Mouse (Mus musculus): ENCODE measurements at regions not wholly inside any gene's neighbourhood (a gene's known extent, or its start where the extent isn't known, plus 50 kb on each side); places are given as distances from the start of the nearest gene placed in this dataset.

- DNase-seq (ENCODE audit: low read depth, low spot score) = peak; percentile 80
Observed at GRCm38 (mm10) chr17:84028157-84028970, 159.4 kb downstream of the Zfp36l2 start.

- peak; percentile 60 for DNase-seq (ENCODE audit: low read depth, low spot score)
Observed at GRCm38 (mm10) chr17:84027275-84027674, 160.5 kb downstream of the Zfp36l2 start.

GRCm38 (mm10) chr17:84026110-84026509, 161.6 kb downstream of the Zfp36l2 start:
- DNase-seq (ENCODE audit: low read depth, low spot score) = peak; percentile 43

- no peak for DNase-seq (ENCODE audit: low read depth, low spot score)
Observed at GRCm38 (mm10) chr17:84022358-84022757, 165.4 kb downstream of the Zfp36l2 start.

DNA sequence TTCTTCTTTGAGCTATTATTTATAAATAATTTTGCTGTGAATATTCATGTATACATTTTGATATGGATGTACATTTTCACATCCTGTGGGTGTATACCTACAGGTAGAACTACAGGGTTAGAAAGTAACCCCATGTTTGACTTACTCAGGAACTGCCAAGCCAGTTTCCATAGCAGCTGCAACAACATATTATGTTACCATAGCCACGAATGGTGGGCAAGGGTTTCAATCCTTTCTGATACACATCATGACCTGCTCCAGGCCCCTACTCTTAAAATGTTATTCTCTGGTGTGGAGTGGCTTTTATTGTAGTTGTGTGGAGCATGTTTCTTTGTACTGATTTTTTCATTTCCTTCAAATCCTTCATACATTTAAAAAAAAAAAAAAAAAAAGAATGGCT, 168.9 kb downstream of the Zfp36l2 start:
- DNase-seq (ENCODE audit: low read depth, low spot score) = no peak

- no peak for DNase-seq (ENCODE audit: low read depth, low spot score)
Observed at GRCm38 (mm10) chr17:84017891-84018290, 169.9 kb downstream of the Zfp36l2 start.

DNA sequence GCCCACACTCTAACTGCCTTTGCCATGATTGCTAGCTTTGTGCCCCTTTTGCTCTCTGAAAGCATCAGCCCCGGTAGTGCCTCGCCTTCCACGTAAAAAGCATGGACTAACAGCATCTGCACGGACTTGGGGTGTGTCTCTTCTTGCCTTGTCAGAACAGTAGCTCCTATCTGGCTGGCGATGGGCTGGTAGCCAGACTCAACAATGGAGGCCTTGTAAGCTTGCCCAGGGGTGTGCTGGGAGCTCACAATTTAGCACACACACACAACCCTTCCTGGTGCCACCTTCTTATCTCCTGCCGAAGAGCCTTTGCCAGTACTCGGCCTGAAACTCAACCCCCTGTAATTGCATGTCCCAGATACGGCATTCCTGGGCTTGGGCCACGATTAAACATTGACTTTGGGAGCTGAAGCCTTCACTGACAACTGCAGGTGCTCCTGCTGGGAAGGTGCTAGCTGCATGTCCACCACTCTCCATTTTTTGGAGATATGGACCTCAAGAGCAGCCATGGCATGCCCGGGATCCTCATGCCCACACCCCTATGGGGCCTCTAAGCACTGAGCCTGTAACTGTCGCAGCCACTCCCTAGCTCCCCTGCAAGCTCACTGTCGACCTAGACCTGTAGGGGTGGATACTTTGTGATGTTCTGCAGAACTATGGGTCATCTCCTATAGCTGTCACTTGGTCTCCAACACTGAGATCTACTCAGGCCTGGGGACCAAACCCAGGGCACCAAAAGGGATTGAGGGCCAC, 166.7 kb upstream of the Haao start:
- no peak for DNase-seq (ENCODE audit: low read depth, low spot score)

DNA sequence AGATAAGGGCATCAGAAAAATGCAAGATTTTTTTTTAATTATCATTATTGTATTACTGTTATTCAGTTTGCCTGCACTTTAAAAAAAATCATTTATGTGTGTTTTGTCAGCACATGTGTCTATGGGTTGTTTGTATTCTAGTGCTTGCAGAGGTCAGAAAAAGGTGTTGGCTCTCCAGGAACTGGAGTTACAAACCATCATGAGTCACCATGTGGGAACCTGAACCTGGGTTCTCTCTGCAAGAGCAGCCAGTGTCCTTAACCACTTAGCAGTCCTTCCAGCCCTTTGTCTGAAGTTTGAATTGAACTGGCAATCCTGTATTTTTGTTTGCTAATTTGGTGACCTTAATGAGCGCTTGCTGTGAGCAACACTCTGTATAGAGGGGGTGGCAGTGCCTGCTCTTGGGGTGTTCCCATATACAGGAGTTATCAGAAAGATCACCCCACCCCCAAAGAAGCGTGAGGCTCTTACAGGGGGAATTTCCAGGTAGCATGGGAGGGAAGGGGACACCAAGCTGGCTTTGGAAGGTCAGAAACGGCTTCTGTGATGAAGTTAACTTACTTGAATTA, 162.8 kb upstream of the Haao start:
- no peak for DNase-seq (ENCODE audit: low read depth, low spot score)

- no peak for DNase-seq (ENCODE audit: low read depth, low spot score)
Observed at GRCm38 (mm10) chr17:84009966-84010365, 162.2 kb upstream of the Haao start.

GRCm38 (mm10) chr17:84009194-84009593, 161.4 kb upstream of the Haao start:
- DNase-seq (ENCODE audit: low read depth, low spot score) = no peak

GRCm38 (mm10) chr17:84008682-84009052, 160.9 kb upstream of the Haao start:
- no peak for DNase-seq (ENCODE audit: low read depth, low spot score)

DNA sequence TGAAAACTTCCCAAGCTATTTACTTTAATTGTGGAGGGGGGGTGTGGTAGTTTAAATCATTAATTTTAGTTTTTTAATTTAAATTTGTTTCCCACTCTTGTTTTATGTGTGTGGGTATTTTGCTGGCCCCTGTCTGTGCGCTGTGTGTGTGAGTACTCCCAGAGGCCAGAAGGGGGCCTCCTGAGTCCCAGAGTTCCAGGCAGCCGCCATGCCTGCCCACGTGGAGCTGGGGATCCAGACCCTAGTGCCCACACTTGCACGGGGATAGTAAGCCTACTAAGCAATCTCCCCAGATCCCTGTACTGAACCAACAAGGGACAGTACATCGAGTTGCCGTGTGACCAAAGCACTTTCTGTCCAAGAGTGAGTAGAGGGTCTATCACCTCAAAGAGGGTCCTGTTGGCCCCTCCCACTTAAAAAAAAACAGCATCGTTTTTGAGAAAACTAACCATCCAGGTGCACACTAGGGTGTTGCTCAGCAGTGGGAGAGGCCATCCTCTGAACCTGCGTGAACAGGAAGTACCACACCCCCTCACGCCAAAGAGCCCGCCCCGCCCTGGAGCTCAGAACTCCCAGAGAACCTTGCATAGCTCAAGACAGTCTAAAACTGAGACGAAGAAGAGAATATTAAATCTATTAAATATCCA, 160.4 kb upstream of the Haao start:
- DNase-seq (ENCODE audit: low read depth, low spot score) = peak; percentile 66

DNA sequence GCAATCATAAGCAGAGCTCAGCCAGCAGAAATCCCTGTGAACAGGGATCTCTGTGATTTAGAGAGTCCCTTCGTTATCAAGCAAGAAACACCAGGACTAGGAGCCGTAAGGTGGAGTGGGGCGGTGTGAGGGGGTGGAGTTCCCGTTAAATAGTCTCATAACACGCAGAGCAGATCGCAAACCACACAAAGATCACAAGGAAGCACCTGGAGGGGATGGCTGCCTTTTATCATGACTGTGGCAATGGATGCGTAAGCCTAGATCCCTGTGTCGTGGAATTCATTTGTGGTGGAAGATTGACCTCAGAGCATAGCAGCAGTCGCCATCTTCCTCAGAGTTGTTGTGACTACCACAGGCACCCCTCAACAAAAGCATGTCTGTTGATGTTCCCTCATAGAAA, 159.0 kb upstream of the Haao start:
- no peak for DNase-seq (ENCODE audit: low read depth, low spot score)

DNA sequence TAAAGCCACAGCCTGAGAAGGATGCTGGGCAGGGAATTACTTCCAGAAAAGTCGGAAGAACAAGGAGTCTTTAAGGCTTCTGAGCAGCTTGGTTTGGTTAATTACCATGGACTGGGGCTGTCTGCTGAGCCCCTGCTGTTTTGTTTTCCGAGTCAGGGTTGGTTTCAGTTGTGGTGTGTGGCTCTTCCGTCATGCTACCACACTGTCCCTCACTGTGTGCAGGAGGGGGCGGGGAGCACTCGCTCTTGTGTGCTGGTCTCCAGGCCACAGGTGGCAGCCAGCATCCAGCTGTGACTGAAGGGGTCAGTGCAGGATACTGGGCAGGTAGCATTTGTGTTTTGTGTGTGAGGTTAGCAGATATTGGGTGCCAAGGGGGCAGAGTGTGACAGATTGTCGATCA, 156.5 kb upstream of the Haao start:
- DNase-seq (ENCODE audit: low read depth, low spot score) = no peak

DNA sequence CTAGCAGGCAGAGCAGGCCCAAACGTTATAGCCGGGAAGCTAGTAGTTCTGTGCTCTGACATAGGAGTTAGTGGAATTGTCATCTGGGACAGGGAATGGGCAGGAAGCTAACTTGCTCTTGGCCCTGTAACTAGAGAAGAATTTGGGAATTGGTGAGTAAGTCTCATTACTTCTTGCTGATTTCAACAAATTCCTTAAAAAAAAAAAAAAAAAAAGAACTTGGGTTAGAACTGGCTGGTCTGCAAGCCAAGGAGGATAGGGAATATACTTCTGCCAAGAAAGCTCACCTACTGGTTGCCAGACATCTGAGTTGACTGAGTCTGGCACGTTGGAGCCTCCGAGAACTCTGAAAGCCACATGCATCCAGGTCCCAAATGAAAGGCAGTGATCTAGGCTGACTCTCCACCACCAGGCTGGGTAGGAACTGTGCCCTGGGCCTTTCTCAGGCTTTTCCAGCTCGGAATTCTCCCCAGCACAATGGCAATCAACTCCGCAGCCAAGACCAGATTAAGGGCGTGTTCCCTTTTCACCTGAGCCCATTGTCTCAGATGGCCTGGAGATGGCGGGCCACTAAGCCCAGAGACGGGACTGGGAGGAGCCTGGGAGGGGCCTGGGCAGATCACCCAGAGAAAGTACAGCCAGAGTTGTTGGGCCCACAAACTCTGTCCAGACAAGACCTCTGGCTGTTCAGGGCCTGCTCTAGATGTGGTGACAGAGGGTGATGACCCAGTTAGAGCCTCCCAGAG, 155.9 kb upstream of the Haao start:
- DNase-seq (ENCODE audit: low read depth, low spot score) = peak; percentile 86

GRCm38 (mm10) chr17:84002939-84003338, 155.2 kb upstream of the Haao start:
- DNase-seq (ENCODE audit: low read depth, low spot score) = no peak

DNA sequence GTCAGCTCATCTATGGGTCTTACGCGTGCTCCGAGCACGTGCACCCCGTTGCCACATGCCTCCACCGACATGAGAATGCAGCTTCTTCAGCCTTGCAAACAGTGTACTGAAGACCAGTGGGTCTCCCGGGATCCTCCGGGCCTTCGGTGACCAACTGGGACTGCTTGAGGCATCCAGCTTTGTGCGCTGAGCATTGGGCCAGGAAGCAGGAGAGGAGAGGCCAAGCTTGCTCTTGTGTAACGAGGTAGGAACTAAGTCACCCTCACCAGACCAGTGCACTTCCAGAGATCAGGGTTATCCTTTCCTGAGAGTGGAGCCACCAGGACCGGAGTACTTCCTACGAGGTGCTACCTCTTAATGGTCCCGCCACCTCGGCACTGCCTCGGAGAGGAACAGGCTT, 154.6 kb upstream of the Haao start:
- DNase-seq (ENCODE audit: low read depth, low spot score) = no peak

DNA sequence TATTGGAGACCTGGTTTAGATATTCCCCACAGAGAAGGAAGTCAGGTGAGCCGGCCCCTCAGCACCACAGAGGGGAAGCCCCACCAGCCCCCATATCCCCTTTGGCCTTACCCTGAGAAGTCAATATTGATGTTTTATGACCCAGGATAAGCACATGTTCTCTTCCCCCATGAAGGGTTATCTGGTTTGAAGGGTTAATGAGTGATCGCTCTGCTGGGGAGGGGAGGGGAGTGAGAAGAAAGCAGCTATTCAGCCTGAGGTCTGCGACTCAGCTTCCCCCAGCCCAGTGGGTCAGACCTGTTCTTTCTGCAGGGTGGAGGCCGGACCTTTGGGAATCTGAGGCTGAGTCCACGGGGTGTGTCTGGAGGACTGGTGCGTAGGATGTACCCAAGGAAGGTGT, 152.4 kb upstream of the Haao start:
- DNase-seq (ENCODE audit: low read depth, low spot score) = no peak

DNA sequence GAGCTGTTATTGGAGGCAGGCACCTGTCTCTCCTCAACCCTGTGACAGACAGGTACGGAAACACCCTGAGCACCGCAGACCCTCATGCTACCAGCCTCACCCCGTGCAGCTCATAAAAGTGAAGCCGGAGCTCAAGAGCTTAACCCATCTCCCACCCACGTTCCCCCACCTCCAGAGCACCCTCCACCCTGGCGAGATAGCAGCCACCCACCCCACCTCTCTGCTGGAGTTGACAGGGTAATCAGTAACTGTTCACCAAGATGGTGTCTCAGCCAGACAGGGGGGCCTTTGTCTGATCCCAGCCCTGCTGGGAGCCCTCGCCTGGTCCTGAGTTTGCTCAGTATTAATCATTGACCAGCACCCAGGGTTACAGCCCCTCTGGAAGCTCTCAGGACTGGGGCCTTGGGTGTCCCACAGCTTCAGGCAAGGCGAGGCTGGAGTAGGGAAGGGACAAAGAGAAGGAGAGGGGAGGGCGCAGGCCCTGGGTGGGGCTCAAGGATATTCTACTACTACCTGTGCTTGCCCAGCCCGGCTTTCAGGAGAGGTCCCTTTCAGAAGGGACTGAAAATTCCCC, 151.3 kb upstream of the Haao start:
- DNase-seq (ENCODE audit: low read depth, low spot score) = no peak

- DNase-seq (ENCODE audit: low read depth, low spot score) = no peak
Observed at GRCm38 (mm10) chr17:83998341-83998740, 150.6 kb upstream of the Haao start.

GRCm38 (mm10) chr17:83997778-83998177, 150.0 kb upstream of the Haao start:
- peak; percentile 70 for DNase-seq (ENCODE audit: low read depth, low spot score)
